Mouse (Mus musculus) hindbrain, embryonic 14.5 days (tissue): ENCODE results near the gene Ankrd45. TPM values are rescaled to one million over a fixed set of nuclear protein-coding genes. Genes with fewer than 3 reads are reported as not detected.

ENCODE experiments used
- ATAC-seq: fragments of 200-750 bp; cut with Nextera tagmentation; 2 replicates; pipeline ENCODE4 v1.8.0; 2017; ENCODE audit warnings: moderate number of reproducible peaks, mild to moderate bottlenecking, moderate TSS enrichment, moderate library complexity; ENCODE audit not compliant: low FRiP score
- DNase-seq: peaks from one replicate; pipeline ENCODE4 v3.0.0-alpha.2; 2015; ENCODE audit warnings: low spot score
- H3K27ac ChIP-seq: fragments of 300-500 bp; sonication (generic); 2 replicates; pipeline ENCODE4 v1.5.1; 2014; ENCODE audit warnings: mild to moderate bottlenecking, moderate library complexity
- H3K27me3 ChIP-seq: fragments of 300-500 bp; sonication (generic); 2 replicates; pipeline ENCODE4 v1.6.1; 2014; ENCODE audit warnings: mild to moderate bottlenecking, low read length, mixed read lengths; ENCODE audit not compliant: control insufficient read depth, insufficient read depth
- H3K36me3 ChIP-seq: fragments of 300-500 bp; sonication (generic); replicated peaks from 2 replicates; pipeline ENCODE4 v1.6.1; 2014; ENCODE audit not compliant: control insufficient read depth, insufficient read depth
- H3K4me1 ChIP-seq: fragments of 300-500 bp; sonication (generic); replicated peaks from 2 replicates; pipeline ENCODE4 v1.6.1; 2014; ENCODE audit warnings: antibody characterized with exemption, low read length, mixed read lengths; ENCODE audit not compliant: control insufficient read depth, insufficient read depth
- H3K4me2 ChIP-seq: fragments of 300-500 bp; sonication (generic); replicated peaks from 2 replicates; pipeline ENCODE4 v1.6.1; 2014; ENCODE audit warnings: mild to moderate bottlenecking, moderate library complexity
- H3K4me3 ChIP-seq: fragments of 300-500 bp; sonication (generic); replicated peaks from 2 replicates; pipeline ENCODE4 v1.5.1; 2014; ENCODE audit warnings: mild to moderate bottlenecking, low read length
- H3K9ac ChIP-seq: fragments of 300-500 bp; sonication (generic); 2 replicates; pipeline ENCODE4 v1.6.1; 2014
- H3K9me3 ChIP-seq: fragments of 300-500 bp; sonication (generic); 2 replicates; pipeline ENCODE4 v1.6.1; 2016; ENCODE audit warnings: low read length; ENCODE audit not compliant: control insufficient read depth
- WGBS: fragments of 180-500 bp; shearing (Covaris S2); extraction: QIAGEN DNeasy Blood & Tissue Kit; methylation state at CpG from one replicate; pipeline ENCODE4 v1.1.7; 2014; 5-methylcytosine and 5-hydroxymethylcytosine counted together
- polyA plus RNA-seq: library from polyadenylated mRNA; unstranded; fragments of >200 nt; fragmentation: Nextera tagmentation; extraction: Ambion mirVana; gene quantifications from 2 replicates; pipeline ENCODE4 v1.2.1, GENCODE M21; 2014

The Ankrd45 gene
- polyA plus RNA-seq, 1 experiment from 2014 or later, result 25.1 TPM

- no peak for ATAC-seq
- no peak overlapping the region for H3K4me2 ChIP-seq
- DNase-seq, result no peak
- H3K27me3 ChIP-seq, result no peaks in the 10 kb centered on the region
- H3K9ac ChIP-seq, result no peak overlapping the region
- no peaks in the 10 kb centered on the region for H3K36me3 ChIP-seq
- no peaks in the 10 kb centered on the region for H3K9me3 ChIP-seq
- no peak overlapping the region for H3K27ac ChIP-seq
- H3K4me1 ChIP-seq, result no peaks in the 10 kb centered on the region
- WGBS, result 31% methylated on average over 4 of the region's 4 CpGs
- no peak overlapping the region for H3K4me3 ChIP-seq
Observed at GRCm38 (mm10) chr1:161214465-161214864, 72.0 kb downstream of the Ankrd45 start.

GRCm38 (mm10) chr1:161219816-161220215, 77.3 kb downstream of the Ankrd45 start:
- Histone ChIP-seq H3K36me3 (no peaks in the 10 kb centered on the region), H3K4me2 (no peak overlapping the region), H3K4me3 (no peak overlapping the region), H3K27ac (no peak overlapping the region), H3K9me3 (no peaks in the 10 kb centered on the region), H3K27me3 (no peaks in the 10 kb centered on the region), H3K9ac (no peak overlapping the region), H3K4me1 (no peaks in the 10 kb centered on the region)
- ATAC-seq (no peak; the same call in 1 of the 2 replicates), DNase-seq (no peak)
- 63% methylated on average over 3 of the region's 3 CpGs for WGBS

Other genes with a start within 250 kb of the Ankrd45 start
- 7.7 and 9.1 TPM in 2 replicates for gene Rc3h1, start 236.3 kb upstream of the Ankrd45 start, polyA plus RNA-seq
- 2.4 and 3.3 TPM in 2 replicates for gene Serpinc1, start 164.1 kb upstream of the Ankrd45 start, polyA plus RNA-seq
- 16.3 and 18.6 TPM in 2 replicates for gene Zbtb37, start 107.8 kb upstream of the Ankrd45 start, polyA plus RNA-seq
- gene Dars2, start 72.0 kb upstream of the Ankrd45 start, polyA plus RNA-seq, result 28.3 and 30.8 TPM in 2 replicates
- gene Cenpl, start 72.0 kb upstream of the Ankrd45 start, polyA plus RNA-seq, result 9.4 and 10.8 TPM in 2 replicates
- 20.3 and 23.2 TPM in 2 replicates for gene Klhl20, start 11.2 kb upstream of the Ankrd45 start, polyA plus RNA-seq
- gene Tex50, start 16.6 kb downstream of the Ankrd45 start, polyA plus RNA-seq, result 0.59 and 0.66 TPM in 2 replicates
- gene Prdx6, start 108.5 kb downstream of the Ankrd45 start, polyA plus RNA-seq, result 188 and 199 TPM in 2 replicates